Mouse (Mus musculus): ENCODE measurements around the gene Gcc1. TPM values are rescaled to one million over a fixed set of nuclear protein-coding genes. Genes with fewer than 3 reads are reported as not detected.

The Gcc1 gene
- 5.4 TPM in 2 replicates for polyA plus RNA-seq (2015; fragmentation: Nextera tagmentation; extraction: Ambion mirVana)

DNA sequence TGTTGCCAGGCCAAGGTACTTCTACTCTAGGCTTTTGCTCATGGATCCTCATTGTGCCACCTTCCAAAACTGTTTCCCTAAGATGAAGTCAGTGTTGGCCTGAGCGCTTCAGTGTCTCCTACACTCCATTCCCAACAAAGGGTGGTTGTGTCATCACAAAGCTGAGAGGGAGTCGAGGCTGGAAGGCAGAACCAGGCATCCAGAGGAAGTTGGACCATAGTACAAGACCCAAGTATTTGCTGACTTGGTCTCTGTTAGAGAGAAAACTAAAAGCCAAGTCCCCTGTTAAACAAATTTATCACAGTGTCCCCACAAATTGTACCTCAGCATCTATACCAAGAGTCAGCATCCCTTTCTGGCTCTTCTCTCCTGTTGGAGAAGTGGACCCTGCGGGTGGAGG lies at the start of gene Gcc1:
Gcc1 (minus strand) TSS at position 101 of the 400 bp plus-strand sequence.
- Histone ChIP-seq H3K4me2 (no peak within 1 kb of the TSS), H3K9me3 (no peaks in the 10 kb centered on the region), H3K36me3 (peaks cover 27% of the 10 kb centered on the region), H3K27ac (replicated peaks) (no peak within 1 kb of the TSS), H3K27me3 (replicated peaks) (no peaks in the 10 kb centered on the region), H3K9ac (no peak within 1 kb of the TSS), H3K4me1 (peaks cover 21% of the 10 kb centered on the region), H3K4me3 (no peak within 1 kb of the TSS)
- WGBS = 84% methylated on average over 3 of the region's 3 CpGs
- ATAC-seq (ENCODE audit: extremely low read depth, insufficient number of reproducible peaks, low FRiP score, low TSS enrichment) = no peak

DNA sequence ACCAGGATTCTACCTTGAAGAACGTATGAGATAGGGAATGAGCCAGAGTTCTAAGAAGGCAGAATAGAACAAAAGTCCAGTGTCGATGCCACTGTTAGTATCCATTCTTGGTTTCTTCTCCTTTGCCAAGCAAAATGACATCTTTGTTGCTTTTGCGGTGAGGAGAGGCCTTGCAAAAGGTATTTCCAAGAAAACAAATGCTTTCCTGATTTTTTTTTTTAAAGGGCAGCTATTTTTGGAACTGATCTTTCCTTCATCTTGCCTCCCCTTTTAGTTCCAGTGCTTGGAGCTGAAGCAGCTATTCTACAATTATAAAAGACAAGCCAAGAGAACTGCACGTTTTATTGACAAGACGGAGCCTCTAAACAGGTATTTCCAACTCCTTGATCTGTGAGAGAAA lies 46.6 kb upstream of the Gcc1 start, which contains the start of gene Snd1:
Snd1 (plus strand) TSS at position 301 of the 400 bp plus-strand sequence.
- Histone ChIP-seq H3K27ac (replicated peaks) (no peak within 1 kb of the TSS), H3K4me1 (peaks cover 7% of the 10 kb centered on the region), H3K36me3 (no peaks in the 10 kb centered on the region), H3K27me3 (replicated peaks) (no peaks in the 10 kb centered on the region), H3K4me3 (no peak within 1 kb of the TSS), H3K9me3 (no peaks in the 10 kb centered on the region), H3K9ac (no peak within 1 kb of the TSS), H3K4me2 (no peak within 1 kb of the TSS)
- no peak for ATAC-seq (ENCODE audit: extremely low read depth, insufficient number of reproducible peaks, low FRiP score, low TSS enrichment)
- 67% methylated on average over 5 of the region's 5 CpGs for whole genome bisulfite sequencing

DNA sequence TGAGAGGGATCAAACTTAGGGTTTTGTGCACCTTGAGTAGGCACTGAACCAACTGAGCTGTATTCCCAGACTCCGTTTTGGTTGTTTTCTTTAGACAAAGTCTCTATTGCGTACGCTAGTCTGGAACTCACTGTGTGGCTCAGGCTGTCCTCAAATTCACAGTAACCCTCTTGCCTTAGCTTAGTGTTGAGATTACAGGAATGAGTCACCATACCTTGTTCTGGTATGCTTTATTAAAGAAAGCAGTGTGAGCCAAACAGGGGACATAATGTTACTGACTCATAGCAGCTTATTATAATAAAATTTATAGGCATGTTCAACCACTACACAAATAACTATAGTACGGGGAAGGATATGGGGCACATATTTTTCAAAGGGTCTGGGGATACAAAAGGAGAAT lies 46.0 kb upstream of the Gcc1 start:
- Histone ChIP-seq H3K36me3 (no peaks in the 10 kb centered on the region), H3K9me3 (no peaks in the 10 kb centered on the region), H3K9ac (no peak overlapping the region), H3K4me1 (peaks cover 5% of the 10 kb centered on the region), H3K4me3 (no peak overlapping the region), H3K27me3 (replicated peaks) (no peaks in the 10 kb centered on the region), H3K4me2 (no peak overlapping the region), H3K27ac (replicated peaks) (no peak overlapping the region)
- no peak for ATAC-seq (ENCODE audit: extremely low read depth, insufficient number of reproducible peaks, low FRiP score, low TSS enrichment)
- WGBS = 71% methylated on average over 4 of the region's 4 CpGs

DNA sequence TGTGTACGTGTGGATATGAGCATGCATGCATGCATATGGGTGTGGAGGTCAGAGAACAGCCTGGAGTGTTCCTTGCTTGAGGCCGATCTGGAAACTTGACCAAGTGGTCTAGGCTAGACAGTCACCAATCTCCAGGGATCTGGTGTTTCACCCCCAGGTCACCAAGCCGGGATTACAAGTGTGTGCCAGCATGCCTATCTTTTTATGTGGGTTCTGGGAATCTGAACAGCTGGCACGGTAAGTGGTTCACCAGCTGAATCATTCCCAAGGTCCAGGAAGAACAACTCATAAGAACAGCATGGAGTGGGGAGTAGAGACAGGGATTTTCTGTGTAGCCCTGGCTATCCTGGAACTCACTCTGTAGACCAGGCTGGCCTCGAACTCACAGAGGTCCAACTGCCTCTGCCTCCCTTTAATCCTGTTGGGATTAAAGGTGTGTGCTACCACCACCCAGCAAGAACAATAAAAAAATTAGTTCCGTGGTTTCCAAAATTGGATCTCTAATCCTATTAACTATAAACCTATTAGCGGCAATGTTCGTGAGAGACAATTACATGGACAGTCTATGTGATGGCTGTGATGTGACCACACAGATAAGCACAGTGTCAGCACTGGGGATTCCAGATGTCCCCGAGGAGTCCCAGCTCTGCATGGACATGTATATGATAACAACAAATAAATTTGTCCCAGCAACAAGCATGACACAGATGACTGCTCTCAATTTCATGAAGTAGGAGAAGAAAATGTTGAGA lies 43.3 kb upstream of the Gcc1 start:
- H3K4me1 ChIP-seq = no peaks in the 10 kb centered on the region
- no peaks in the 10 kb centered on the region for H3K36me3 ChIP-seq
- WGBS = 78% methylated on average over 9 of the region's 9 CpGs
- no peak for ATAC-seq (ENCODE audit: extremely low read depth, insufficient number of reproducible peaks, low FRiP score, low TSS enrichment)
- H3K9me3 ChIP-seq = no peaks in the 10 kb centered on the region
- H3K4me2 ChIP-seq = no peak overlapping the region
- H3K27me3 ChIP-seq (replicated peaks) = no peaks in the 10 kb centered on the region
- H3K4me3 ChIP-seq = no peak overlapping the region
- no peak overlapping the region for H3K27ac ChIP-seq (replicated peaks)
- no peak overlapping the region for H3K9ac ChIP-seq

DNA sequence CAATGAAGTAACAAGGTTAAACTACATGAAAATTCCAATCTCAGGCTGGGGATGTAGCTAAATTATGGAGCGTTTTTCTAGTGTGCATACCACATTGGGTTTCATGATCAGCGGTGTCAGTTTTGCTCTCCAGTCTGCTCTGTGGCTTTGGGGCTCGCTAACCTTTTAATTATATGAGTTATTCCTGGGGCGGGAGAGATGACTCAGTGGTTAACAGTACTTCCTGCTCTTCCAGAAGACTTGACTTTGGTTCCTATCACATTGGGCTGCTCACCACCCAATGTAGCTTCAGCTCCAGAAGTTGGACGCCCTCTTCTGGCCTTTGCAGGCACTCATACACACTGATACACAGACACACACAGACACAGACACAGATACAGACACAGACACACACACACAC lies 42.4 kb upstream of the Gcc1 start:
- Histone ChIP-seq H3K27me3 (replicated peaks) (no peaks in the 10 kb centered on the region), H3K4me2 (no peak overlapping the region), H3K4me3 (no peak overlapping the region), H3K9ac (no peak overlapping the region), H3K36me3 (no peaks in the 10 kb centered on the region), H3K4me1 (no peaks in the 10 kb centered on the region), H3K9me3 (no peaks in the 10 kb centered on the region), H3K27ac (replicated peaks) (no peak overlapping the region)
- ATAC-seq (ENCODE audit: extremely low read depth, insufficient number of reproducible peaks, low FRiP score, low TSS enrichment) = no peak
- WGBS = 72% methylated on average over 5 of the region's 5 CpGs

DNA sequence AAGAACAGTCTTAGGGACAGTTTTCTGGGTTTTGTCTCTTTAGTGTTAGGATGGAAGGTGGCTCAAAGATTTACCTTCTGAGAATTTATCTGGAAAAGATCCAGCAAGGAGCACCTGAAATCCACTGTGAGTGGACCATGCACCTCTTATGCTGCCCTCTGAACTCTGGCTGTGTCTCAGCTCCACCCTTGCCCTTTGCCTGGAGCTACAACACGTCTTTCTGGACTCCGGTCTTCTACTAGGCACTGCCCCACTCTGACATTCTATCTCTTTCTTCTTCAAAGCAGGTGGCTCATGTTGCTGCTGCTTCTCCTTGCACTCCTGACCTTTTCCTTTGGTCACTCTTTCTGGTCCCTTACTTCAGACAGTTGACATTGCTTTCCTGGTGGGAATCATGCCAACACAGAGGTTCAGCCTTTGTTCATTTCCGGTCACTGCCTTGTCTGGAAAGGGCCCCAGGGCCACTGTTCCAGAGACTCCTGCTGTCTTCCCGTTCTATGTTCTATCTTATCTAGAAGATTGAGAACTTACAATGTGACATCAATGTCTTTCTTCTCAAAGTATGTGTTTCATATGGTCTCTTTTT lies 41.9 kb upstream of the Gcc1 start:
- no peak overlapping the region for H3K4me3 ChIP-seq

DNA sequence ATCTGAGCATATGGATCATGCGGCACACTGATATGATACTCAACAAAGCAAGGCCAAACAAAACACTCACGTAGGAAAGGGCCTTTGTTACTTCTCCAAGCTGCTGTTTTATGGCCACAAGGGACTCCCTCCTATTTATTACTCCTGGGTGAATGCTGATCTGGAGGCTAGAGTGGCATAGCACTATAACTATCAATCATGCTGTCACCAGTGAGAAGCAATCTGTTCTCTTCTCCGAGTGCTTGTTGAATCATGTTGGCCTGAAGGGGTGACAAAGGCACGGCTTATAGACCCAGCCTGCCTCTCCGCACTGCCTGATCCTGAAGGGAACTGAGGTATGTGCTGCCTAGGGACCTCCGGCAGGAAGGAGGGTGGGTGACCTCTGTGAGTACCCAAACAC lies 36.4 kb upstream of the Gcc1 start:
- no peaks in the 10 kb centered on the region for H3K9me3 ChIP-seq
- no peak overlapping the region for H3K27ac ChIP-seq (replicated peaks)
- no peaks in the 10 kb centered on the region for H3K4me1 ChIP-seq
- H3K36me3 ChIP-seq = no peaks in the 10 kb centered on the region
- no peak overlapping the region for H3K9ac ChIP-seq
- H3K4me2 ChIP-seq = no peak overlapping the region
- peaks cover 11% of the 10 kb centered on the region; the same call in 1 of the 2 replicates for H3K27me3 ChIP-seq (replicated peaks)
- ATAC-seq (ENCODE audit: extremely low read depth, insufficient number of reproducible peaks, low FRiP score, low TSS enrichment) = no peak
- 37% methylated on average over 6 of the region's 6 CpGs for WGBS
- H3K4me3 ChIP-seq = no peak overlapping the region

More for the DNA sequence above, 41.9 kb upstream of the Gcc1 start:
- no peak for ATAC-seq (ENCODE audit: extremely low read depth, insufficient number of reproducible peaks, low FRiP score, low TSS enrichment)
- 49% methylated on average over 4 of the region's 4 CpGs for WGBS
- H3K4me1 ChIP-seq = no peaks in the 10 kb centered on the region
- H3K36me3 ChIP-seq = no peaks in the 10 kb centered on the region
- no peaks in the 10 kb centered on the region for H3K27me3 ChIP-seq (replicated peaks)
- no peak overlapping the region for H3K9ac ChIP-seq
- H3K4me2 ChIP-seq = no peak overlapping the region
- no peak overlapping the region for H3K27ac ChIP-seq (replicated peaks)
- no peaks in the 10 kb centered on the region for H3K9me3 ChIP-seq

DNA sequence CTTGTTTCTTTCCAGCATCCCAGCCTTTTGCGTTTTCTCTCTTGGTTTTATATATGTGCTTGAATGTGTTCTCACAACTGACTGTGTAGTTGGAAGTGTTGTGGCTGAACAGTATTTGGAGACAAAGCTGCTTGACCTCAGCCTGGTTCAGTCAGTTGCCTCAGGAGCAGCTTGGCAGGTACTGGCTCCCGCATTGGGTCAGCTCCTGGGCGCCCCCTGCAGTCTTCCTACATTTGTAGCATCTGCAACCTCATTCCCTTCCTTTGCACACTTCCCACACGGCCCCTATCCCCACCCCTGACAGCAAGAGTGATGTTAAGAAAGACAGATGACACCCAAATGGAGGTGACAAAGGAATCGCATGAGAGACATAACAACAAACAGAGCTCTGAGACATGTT lies 32.3 kb upstream of the Gcc1 start:
- H3K9ac ChIP-seq = no peak overlapping the region
- H3K4me1 ChIP-seq = no peaks in the 10 kb centered on the region
- no peaks in the 10 kb centered on the region for H3K36me3 ChIP-seq
- peaks cover 17% of the 10 kb centered on the region; the same call in 1 of the 2 replicates for H3K27me3 ChIP-seq (replicated peaks)
- ATAC-seq (ENCODE audit: extremely low read depth, insufficient number of reproducible peaks, low FRiP score, low TSS enrichment) = no peak
- H3K4me2 ChIP-seq = no peak overlapping the region
- WGBS = 3% methylated on average over 5 of the region's 5 CpGs
- no peak overlapping the region for H3K27ac ChIP-seq (replicated peaks)
- no peak overlapping the region for H3K4me3 ChIP-seq
- no peaks in the 10 kb centered on the region for H3K9me3 ChIP-seq

DNA sequence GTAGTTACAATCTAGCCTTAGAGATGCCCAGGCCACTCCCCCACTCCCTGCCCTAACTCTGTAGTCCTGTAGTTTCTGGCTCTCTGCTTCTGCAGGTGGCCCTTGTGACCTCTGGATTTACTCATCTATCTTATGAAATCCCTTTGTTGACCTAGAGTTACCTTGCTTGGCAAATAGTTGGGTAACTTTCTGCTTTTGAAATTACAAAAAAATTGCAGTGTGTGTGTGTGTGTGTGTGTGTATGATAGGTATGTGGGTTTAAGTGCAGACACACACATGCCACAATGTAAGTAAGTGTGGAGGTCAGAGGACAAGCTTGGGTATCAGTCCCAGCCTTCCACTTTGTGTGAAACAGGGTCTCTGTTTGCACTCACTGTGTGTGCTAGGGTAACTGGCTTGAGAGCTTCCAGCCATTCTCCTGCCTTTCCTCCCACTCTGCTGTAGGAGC lies 31.1 kb upstream of the Gcc1 start:
- H3K9ac ChIP-seq = no peak overlapping the region
- no peak for ATAC-seq (ENCODE audit: extremely low read depth, insufficient number of reproducible peaks, low FRiP score, low TSS enrichment)
- no peaks in the 10 kb centered on the region for H3K4me1 ChIP-seq
- peaks cover 23% of the 10 kb centered on the region for H3K27me3 ChIP-seq (replicated peaks)
- H3K9me3 ChIP-seq = no peaks in the 10 kb centered on the region
- no peaks in the 10 kb centered on the region for H3K36me3 ChIP-seq
- H3K4me2 ChIP-seq = no peak overlapping the region
- no peak overlapping the region for H3K4me3 ChIP-seq
- no peak overlapping the region for H3K27ac ChIP-seq (replicated peaks)

DNA sequence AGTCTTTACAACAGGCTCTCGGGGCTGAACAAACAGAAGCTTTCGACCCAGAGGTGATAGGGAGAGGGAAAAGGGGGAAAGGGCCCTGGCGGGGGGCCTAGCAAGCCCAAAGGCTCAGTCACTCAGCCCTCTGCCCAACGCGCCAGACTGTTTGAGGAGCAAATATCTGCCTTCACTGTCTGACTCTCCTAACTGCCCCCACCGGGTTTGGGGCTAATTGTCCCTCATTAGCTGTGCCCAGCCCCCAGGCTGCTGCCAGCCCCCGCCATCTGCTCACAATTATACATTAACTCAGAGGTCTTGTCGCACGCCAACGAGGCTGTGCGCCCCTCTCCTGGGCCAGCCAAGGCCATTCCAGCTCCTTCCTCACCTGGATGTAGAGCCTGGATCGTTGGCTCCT lies 22.8 kb upstream of the Gcc1 start:
- WGBS = 2% methylated on average over 12 of the region's 12 CpGs
- no peak overlapping the region for H3K27ac ChIP-seq (replicated peaks)
- no peak overlapping the region for H3K9ac ChIP-seq
- no peak overlapping the region for H3K4me3 ChIP-seq
- no peak for ATAC-seq (ENCODE audit: extremely low read depth, insufficient number of reproducible peaks, low FRiP score, low TSS enrichment)
- no peaks in the 10 kb centered on the region for H3K36me3 ChIP-seq
- H3K4me1 ChIP-seq = no peaks in the 10 kb centered on the region
- peaks cover 78% of the 10 kb centered on the region for H3K27me3 ChIP-seq (replicated peaks)
- no peak overlapping the region for H3K4me2 ChIP-seq
- H3K9me3 ChIP-seq = no peaks in the 10 kb centered on the region

DNA sequence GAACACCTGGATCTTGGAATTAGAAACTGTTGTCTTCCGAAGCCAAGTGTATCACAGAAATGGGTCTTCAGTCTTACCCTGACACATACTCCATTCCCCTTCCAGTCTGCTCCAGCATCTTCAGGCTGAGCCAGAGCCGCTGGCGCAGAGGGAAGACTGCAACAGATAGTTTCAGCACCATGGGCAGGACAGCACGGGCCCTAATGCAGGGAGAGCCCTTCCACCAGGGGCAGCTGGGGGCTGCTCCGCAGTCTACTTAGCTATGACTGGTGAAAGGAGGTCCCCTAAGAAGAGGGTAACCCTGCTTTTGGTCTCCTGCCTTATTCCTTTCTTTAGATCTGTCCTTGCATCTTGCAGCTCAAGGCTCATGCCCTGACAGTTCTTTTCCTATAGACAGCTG lies 22.3 kb upstream of the Gcc1 start:
- H3K4me3 ChIP-seq = no peak overlapping the region
- H3K27me3 ChIP-seq (replicated peaks) = peaks cover 78% of the 10 kb centered on the region
- ATAC-seq (ENCODE audit: extremely low read depth, insufficient number of reproducible peaks, low FRiP score, low TSS enrichment) = no peak
- H3K9ac ChIP-seq = no peak overlapping the region
- no peak overlapping the region for H3K27ac ChIP-seq (replicated peaks)
- H3K4me2 ChIP-seq = no peak overlapping the region
- no peaks in the 10 kb centered on the region for H3K4me1 ChIP-seq
- H3K36me3 ChIP-seq = no peaks in the 10 kb centered on the region
- WGBS = 7% methylated on average over 5 of the region's 5 CpGs
- H3K9me3 ChIP-seq = no peaks in the 10 kb centered on the region

DNA sequence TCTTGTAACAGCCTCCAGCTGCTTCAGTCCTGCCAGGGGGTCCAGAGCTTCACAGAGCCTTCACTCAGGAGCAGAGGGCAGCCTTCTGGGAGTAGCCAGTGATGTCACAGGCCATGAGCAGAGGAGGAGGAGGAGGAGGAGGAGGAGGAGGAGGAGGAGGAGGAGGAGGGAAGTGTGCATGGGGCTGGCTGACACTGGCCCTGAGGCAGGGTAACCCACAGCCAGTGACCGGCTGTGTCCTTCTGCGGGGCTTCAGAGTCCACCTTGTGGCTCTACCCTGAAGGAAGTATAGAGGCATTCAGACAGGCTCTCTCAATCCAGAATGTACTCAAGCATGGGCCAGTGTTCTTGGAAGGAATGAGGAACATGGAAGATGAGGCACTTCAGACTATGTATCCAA lies 21.1 kb upstream of the Gcc1 start, which contains the start of gene Pax4:
Pax4 (minus strand) TSS at position 101 of the 400 bp plus-strand sequence.
- no peak within 1 kb of the TSS for H3K4me3 ChIP-seq
- no peak within 1 kb of the TSS for H3K9ac ChIP-seq
- H3K4me2 ChIP-seq = no peak within 1 kb of the TSS
- H3K4me1 ChIP-seq = no peaks in the 10 kb centered on the region
- 69% methylated on average over 2 of the region's 2 CpGs for WGBS
- H3K27ac ChIP-seq (replicated peaks) = no peak within 1 kb of the TSS
- ATAC-seq (ENCODE audit: extremely low read depth, insufficient number of reproducible peaks, low FRiP score, low TSS enrichment) = no peak
- peaks cover 77% of the 10 kb centered on the region for H3K27me3 ChIP-seq (replicated peaks)
- H3K36me3 ChIP-seq = no peaks in the 10 kb centered on the region
- H3K9me3 ChIP-seq = no peaks in the 10 kb centered on the region
